Mouse (Mus musculus): ENCODE results near the gene Taf10.

The Taf10 gene

DNA sequence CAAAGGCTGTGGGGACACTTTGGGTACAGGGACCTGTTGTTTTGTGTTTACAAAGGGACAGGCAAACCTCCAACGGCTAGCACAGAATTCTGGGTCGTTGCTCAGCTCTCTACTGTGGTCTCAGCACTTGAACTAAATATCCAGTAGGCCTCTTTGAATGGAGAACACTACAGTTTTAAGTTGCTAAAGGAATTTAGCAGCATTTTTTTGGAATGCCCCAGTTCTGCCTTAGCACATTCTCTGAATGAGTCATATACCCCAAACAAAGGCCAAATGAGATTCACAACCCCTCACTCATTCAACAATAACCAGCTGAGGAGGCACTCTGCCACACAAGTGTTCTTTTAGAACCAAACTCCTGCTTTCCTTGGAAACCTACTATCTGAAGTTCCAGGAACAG is 22.2 kb downstream of the Taf10 start:
- DNase-seq (ENCODE audit: low read depth): no peak

DNA sequence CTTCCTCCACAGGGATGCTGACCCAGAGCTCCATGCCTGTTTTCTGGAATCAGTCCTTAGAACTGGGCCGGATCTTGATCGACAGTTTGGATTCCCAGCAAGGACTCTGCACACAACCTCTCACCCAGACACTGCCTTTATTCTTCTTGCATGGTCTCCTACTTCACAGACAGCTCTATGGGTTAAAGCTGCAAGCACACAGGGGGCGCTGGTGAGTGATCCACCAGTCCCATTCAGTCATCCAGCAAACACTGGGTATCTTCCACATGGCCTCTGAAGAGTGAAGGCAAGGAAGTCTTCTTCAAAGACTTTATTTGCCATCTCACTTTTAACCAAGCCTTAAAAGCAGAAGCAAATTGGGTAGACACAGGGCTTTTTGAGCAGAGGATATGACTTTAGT is 28.8 kb downstream of the Taf10 start:
- DNase-seq (ENCODE audit: low read depth): no peak

DNA sequence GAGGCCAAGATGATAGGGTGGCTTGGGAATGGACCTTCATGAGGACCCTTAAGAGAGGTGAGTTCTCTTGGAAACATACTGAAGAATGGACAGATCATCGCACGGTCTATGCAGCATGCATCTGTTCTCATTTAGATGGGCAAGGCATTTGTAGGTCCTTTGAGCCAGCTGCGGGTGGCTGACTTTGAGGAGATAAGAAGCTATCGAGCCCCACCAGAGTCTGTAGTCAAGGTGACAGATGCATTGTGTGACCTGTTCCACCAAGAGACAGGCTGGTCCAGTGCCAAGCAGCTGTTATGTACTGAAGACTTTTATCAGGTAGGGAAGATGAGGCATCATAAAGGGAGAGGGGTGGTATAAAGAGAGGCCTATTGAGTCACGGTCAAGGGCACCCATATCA is 35.4 kb downstream of the Taf10 start:
- no peak for DNase-seq (ENCODE audit: low read depth)

DNA sequence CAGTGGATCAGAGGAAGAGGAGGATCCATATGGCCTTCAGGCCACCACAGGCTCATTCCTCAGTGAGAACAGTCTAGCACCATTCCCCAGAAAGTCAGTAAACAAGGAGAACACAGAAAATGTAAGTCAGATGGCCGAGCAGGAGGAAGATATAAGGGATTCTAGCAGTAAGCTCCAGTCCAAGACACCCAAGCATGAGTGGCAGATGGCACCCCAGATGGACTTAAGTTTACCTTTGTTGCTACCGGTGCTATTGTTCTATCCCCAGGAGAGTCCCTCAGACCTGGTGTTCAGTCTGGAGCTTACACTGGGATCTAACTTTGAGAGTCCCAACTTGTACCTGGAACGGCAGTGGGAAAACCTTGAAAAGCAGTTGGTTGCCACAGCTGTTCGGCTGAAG is 40.3 kb downstream of the Taf10 start:
- no peak for DNase-seq (ENCODE audit: low read depth)

DNA sequence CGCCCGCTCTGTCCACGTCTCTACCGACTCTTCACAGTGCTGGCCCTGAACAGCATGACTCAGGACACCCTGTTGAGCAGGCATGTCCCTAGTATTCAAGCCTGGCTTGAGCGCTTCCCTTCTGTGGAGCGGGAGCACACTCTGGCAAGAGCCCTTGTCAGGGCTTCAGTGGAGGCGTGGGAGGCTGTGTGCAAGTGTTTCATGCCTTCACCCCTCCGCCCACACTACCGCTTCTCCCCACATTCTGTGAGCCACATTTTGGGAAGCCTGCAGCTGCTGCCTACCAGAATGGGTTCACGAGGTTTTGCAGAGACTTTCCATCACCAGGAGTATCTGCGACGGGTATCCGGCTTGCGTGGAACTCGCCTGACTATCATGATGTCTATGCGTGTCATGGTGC is 41.0 kb downstream of the Taf10 start:
- no peak for DNase-seq (ENCODE audit: low read depth)

DNA sequence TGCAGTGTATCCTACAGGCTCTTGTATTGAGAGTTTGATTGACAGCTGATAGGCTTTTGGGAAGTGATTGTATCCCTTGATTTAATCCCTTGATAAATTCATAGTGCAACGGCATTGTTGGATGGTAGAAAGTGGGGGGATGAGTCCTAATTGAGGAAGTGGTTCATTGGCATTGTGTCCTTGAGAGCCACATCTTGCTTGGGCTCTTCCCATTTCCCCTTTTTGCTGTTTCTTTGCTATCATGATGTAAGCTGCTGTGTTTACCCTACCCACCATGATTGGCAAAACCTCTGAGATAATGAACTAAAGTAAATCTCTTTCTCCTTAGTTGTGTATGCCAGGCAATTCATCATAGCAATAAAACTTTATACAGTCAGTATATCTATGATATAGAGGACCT is 53.3 kb downstream of the Taf10 start:
- DNase-seq (ENCODE audit: low read depth): no peak

Data from fibroblast of lung, adult 2 months (primary cell).